Mouse (Mus musculus) limb, embryonic 12.5 days (tissue): ENCODE results near the gene Lyl1. TPM values are rescaled to one million over a fixed set of nuclear protein-coding genes. Genes with fewer than 3 reads are reported as not detected.

Experiments
- ATAC-seq: fragments of 200-750 bp; cut with Nextera tagmentation; 2 replicates; pipeline ENCODE4 v1.8.0; 2017; ENCODE audit warnings: low read depth, moderate TSS enrichment; ENCODE audit not compliant: insufficient number of reproducible peaks, insufficient read depth, low FRiP score, low TSS enrichment
- H3K27ac ChIP-seq: fragments of 300-500 bp; sonication (generic); 2 replicates; pipeline ENCODE4 v1.5.1; 2016; ENCODE audit warnings: mild to moderate bottlenecking, moderate library complexity
- H3K27me3 ChIP-seq: fragments of 300-500 bp; sonication (generic); 2 replicates; pipeline ENCODE4 v1.6.1; 2016; ENCODE audit warnings: mild to moderate bottlenecking, moderate library complexity
- H3K36me3 ChIP-seq: fragments of 300-500 bp; sonication (generic); 2 replicates; pipeline ENCODE4 v1.6.1; 2016; ENCODE audit warnings: mild to moderate bottlenecking, moderate library complexity
- H3K4me1 ChIP-seq: fragments of 300-500 bp; sonication (generic); replicated peaks from 2 replicates; pipeline ENCODE4 v1.6.1; 2016
- H3K4me2 ChIP-seq: fragments of 300-500 bp; sonication (generic); 2 replicates; pipeline ENCODE4 v1.6.1; 2016; ENCODE audit warnings: mild to moderate bottlenecking, moderate library complexity
- H3K4me3 ChIP-seq: fragments of 300-500 bp; sonication (generic); replicated peaks from 2 replicates; pipeline ENCODE4 v1.5.1; 2016; ENCODE audit warnings: mild to moderate bottlenecking
- H3K9ac ChIP-seq: fragments of 300-500 bp; sonication (generic); replicated peaks from 2 replicates; pipeline ENCODE4 v1.6.1; 2016; ENCODE audit warnings: mild to moderate bottlenecking, moderate library complexity
- H3K9me3 ChIP-seq: fragments of 300-500 bp; sonication (generic); 2 replicates; pipeline ENCODE4 v1.6.1; 2016; ENCODE audit warnings: mild to moderate bottlenecking, moderate library complexity
- WGBS: fragments of 180-500 bp; shearing (Covaris S2); methylation state at CpG from one replicate; pipeline ENCODE4 v1.1.7; 2016; 5-methylcytosine and 5-hydroxymethylcytosine counted together
- polyA plus RNA-seq: library from polyadenylated mRNA; unstranded; fragments of >200 nt; fragmentation: Nextera tagmentation; extraction: Ambion mirVana; gene quantifications from 2 replicates; pipeline ENCODE4 v1.2.1, GENCODE M21; 2016

The Lyl1 gene
- polyA plus RNA-seq, 1 experiment from 2014 or later, result 3.7 TPM

DNA sequence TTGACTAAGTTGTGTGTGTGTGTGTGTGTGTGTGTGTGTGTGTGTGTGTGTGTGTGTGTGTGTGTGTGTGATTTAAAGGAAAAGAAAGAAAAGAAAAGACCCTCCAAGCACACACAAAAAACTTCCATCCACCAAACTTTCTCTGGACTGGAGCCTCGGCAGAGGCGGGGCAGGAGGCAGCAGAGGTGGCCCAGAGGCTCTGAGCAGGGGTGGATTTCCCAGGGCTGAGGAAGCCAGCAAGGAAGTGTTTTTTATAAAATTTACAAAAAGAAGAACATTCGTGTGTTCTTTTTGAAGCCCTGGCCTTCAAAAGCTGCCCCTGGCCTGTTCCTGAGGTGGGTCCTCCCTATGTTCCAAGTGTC is 11.5 kb downstream of the Lyl1 start:
- no peaks in the 10 kb centered on the region for H3K9me3 ChIP-seq
- H3K27me3 ChIP-seq, result peaks cover 29% of the 10 kb centered on the region
- H3K4me3 ChIP-seq, result no peak overlapping the region

DNA sequence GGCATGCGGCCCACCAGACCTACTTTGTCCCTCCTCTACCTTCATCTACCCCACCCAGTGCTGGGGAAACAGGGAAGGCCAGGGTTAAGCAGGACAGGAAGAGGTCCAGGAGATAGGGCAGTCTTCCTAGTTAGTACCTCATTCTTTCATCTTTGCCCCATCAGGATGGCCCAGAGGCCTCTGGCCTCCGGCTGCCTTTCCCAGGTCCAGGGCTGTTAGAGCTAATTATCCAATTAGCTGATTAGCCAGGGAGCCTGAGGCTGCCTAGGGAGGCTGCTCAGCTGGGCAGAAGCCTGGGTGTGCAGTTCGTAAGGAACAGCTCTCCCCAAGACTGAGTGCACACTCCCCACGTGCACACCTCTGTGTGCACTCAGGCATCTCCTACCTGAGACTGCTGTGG is 12.1 kb downstream of the Lyl1 start:
- Histone ChIP-seq H3K36me3 (peaks cover 39% of the 10 kb centered on the region), H3K4me3 (no peak overlapping the region), H3K9me3 (no peaks in the 10 kb centered on the region), H3K4me2 (peak overlapping the region; percentile 20; the same call in 1 of the 2 replicates), H3K27me3 (peaks cover 23% of the 10 kb centered on the region), H3K4me1 (peaks cover 89% of the 10 kb centered on the region), H3K27ac (peak overlapping the region; percentile 97), H3K9ac (peak overlapping the region; percentile 8; the same call in 1 of the 2 replicates)
- ATAC-seq, result no peak
- 38% methylated on average over 4 of the region's 4 CpGs for WGBS

More for the DNA sequence above, 11.5 kb downstream of the Lyl1 start:
- Histone ChIP-seq H3K36me3 (peaks cover 41% of the 10 kb centered on the region), H3K27ac (peak overlapping the region; percentile 97), H3K4me1 (peaks cover 93% of the 10 kb centered on the region), H3K4me2 (peak overlapping the region; percentile 40; the same call in 1 of the 2 replicates), H3K9ac (0 out of 2 replicates have a peak overlapping the region, but pooled peaks have one; percentile 28)
- 15% methylated on average over 3 of the region's 3 CpGs for WGBS
- ATAC-seq, result peak; percentile 14; the same call in 1 of the 2 replicates

DNA sequence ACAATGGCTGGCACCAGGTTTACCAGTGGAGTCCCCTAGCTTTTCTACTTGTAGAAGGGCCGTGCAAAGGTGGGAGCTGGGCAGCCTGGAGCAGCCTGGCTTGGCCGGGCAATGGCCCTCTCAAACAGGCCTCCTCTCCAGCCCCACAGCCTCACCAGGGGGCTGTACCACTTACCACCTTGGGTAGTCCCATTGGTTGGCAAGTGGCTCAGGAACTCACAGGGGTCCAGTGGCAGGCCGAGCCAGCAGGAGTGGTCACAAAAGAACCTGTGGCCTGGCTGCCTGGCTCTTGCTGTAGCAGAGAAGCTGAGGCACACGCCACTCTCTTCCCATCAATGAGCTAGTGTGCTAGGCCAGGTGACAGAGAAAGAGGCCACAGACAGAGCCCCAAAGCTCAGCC is 12.9 kb downstream of the Lyl1 start:
- Histone ChIP-seq H3K4me2 (0 out of 2 replicates have a peak overlapping the region, but pooled peaks have one; percentile 13), H3K4me1 (peaks cover 90% of the 10 kb centered on the region), H3K4me3 (no peak overlapping the region), H3K36me3 (peaks cover 43% of the 10 kb centered on the region), H3K9me3 (no peaks in the 10 kb centered on the region), H3K9ac (peak overlapping the region; percentile 14; the same call in 1 of the 2 replicates), H3K27me3 (peaks cover 23% of the 10 kb centered on the region), H3K27ac (peak overlapping the region; percentile 97)
- ATAC-seq, result no peak
- WGBS, result 63% methylated on average over 4 of the region's 4 CpGs

DNA sequence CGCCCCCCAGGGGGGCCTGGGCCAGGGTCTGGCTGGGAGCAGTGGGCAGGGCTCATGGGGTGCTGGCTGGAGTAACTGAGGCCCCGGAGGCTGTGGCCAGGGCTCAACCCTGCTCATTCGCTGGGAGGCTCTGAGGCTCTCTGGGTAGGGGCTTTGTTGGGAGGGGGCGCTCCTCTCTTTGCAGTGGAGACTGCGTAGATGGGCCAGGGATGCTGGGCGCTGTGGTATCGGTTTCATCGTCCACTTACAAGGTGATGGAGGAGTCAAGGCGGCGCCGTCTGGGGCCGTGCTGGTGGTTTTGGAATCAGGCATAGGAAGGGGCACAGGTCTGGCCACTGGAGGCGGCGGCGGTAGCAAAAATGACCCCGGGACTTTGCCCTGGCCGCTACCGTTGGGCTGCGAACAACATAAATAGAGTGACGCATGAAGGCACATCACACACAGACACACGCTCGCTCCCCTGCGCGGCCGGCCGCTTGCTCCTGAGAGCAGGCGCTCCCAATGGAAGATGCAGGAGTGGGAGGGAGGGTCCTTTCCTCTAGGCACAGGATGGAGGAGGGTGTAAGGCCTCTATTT is 14.7 kb downstream of the Lyl1 start:
- Histone ChIP-seq H3K36me3 (peaks cover 57% of the 10 kb centered on the region), H3K9ac (no peak overlapping the region), H3K4me3 (no peak overlapping the region), H3K4me2 (peak overlapping the region; percentile 19), H3K4me1 (peaks cover 84% of the 10 kb centered on the region), H3K9me3 (no peaks in the 10 kb centered on the region), H3K27me3 (peaks cover 28% of the 10 kb centered on the region), H3K27ac (peak overlapping the region; percentile 79)
- no peak for ATAC-seq
- 8% methylated on average over 27 of the region's 27 CpGs for WGBS

DNA sequence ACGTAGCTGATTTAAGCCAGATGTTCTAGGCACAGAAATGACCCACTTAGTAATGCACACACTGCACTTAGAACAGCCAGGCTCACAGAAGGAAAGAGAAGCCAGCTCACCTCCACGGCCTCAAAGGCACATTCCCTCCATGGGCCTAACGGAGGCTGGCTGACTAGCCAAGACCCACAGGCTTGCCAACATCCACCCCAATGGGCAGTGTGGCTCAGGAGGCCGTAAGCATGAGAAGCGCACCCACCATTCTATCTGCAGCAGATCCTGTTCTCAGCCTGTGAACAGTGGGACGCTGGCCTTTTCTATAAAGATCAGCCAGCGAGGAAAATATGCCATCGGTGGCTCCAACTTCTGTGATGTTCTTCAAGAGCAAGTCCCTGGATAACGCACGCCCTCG is 15.5 kb downstream of the Lyl1 start:
- peaks cover 84% of the 10 kb centered on the region for H3K4me1 ChIP-seq
- no peak overlapping the region for H3K9ac ChIP-seq
- H3K4me3 ChIP-seq, result no peak overlapping the region
- no peak for ATAC-seq
- peaks cover 28% of the 10 kb centered on the region for H3K27me3 ChIP-seq
- WGBS, result 69% methylated on average over 11 of the region's 11 CpGs
- no peaks in the 10 kb centered on the region for H3K9me3 ChIP-seq
- H3K4me2 ChIP-seq, result no peak overlapping the region
- peaks cover 62% of the 10 kb centered on the region for H3K36me3 ChIP-seq
- H3K27ac ChIP-seq, result peak overlapping the region; percentile 84

DNA sequence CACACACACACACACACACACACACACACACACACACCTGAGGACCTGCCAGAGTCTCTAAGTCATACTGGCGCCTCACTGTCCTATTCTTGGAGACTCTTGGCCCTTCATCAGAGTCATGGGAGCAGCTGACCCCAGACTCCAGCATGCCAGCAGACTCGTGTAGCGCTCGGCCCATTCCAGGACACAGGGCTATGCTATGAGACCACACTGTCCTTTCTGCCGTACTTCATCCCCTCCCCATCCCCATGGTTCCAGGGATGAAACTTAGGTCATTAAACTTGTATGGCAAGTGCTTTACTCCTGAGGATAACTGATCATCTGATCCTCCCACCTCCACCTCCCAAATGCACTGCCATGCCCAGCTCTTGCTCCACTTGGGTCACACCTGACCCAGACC is 17.2 kb downstream of the Lyl1 start:
- Histone ChIP-seq H3K4me3 (no peak overlapping the region), H3K27ac (peak overlapping the region; percentile 25; the same call in 1 of the 2 replicates), H3K9me3 (no peaks in the 10 kb centered on the region), H3K9ac (no peak overlapping the region), H3K4me2 (no peak overlapping the region), H3K4me1 (peaks cover 84% of the 10 kb centered on the region), H3K27me3 (peaks cover 28% of the 10 kb centered on the region), H3K36me3 (peaks cover 62% of the 10 kb centered on the region)
- WGBS, result 88% methylated on average over 5 of the region's 5 CpGs
- no peak for ATAC-seq

DNA sequence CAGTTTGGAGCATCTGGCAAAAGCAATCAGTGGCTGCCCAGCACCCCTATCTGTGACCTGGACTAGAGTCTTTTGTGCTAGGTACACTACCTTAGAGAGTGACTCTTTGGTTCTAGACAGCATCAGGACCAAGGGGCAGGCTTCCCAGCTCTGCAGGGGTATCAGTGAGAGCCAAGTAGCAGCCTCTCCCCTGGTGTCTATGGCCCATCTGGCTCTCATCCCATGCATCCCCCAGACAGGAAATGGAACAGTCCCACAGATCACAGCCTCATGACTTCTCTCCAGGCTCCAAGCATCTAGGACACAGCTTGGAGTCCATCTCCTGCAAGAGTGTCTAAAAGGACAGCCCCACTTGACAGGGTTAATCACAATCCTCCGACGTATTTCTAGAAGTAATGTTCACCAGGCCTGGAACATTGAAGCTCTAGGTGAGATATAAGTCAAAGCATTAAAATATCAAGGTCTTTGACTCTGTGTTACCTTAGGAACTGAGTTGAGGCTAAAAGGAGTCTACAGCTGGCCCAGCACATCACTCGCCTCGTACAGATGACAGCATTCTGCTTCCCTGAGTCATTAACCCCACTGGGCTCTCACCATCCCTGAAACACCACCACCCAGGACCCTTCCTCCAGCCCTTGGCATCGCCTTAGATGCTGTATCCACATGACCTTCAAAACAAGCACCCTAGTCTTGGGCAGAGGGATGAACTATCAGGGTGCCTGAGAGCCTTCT is 17.9 kb downstream of the Lyl1 start:
- Histone ChIP-seq H3K4me1 (peaks cover 84% of the 10 kb centered on the region), H3K27ac (peak overlapping the region; percentile 25; the same call in 1 of the 2 replicates), H3K4me2 (no peak overlapping the region), H3K27me3 (peaks cover 27% of the 10 kb centered on the region), H3K9ac (no peak overlapping the region), H3K36me3 (peaks cover 62% of the 10 kb centered on the region), H3K4me3 (no peak overlapping the region), H3K9me3 (no peaks in the 10 kb centered on the region)
- WGBS, result 71% methylated on average over 5 of the region's 5 CpGs
- no peak for ATAC-seq

DNA sequence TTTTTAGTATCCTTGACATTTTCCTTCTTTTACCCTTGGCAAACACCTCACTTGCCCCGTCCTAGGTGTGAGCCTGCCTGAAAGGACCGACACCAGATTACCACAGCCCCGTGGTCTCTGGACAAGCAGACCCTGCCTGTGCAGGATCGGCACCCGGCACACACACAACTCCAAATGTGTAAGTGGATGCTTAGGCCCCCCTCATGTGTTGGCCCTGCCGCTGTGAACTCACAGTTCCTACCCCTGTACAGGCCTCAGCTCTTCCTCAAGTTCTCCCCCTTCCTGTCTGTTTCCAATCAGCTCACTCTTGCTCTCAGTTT is 21.2 kb downstream of the Lyl1 start:
- 17% methylated on average over 6 of the region's 6 CpGs for WGBS
- Histone ChIP-seq H3K9ac (no peak overlapping the region), H3K27me3 (peaks cover 12% of the 10 kb centered on the region), H3K27ac (peak overlapping the region; percentile 99), H3K4me3 (no peak overlapping the region), H3K36me3 (peaks cover 81% of the 10 kb centered on the region), H3K9me3 (no peaks in the 10 kb centered on the region), H3K4me2 (peak overlapping the region; percentile 54), H3K4me1 (peaks cover 81% of the 10 kb centered on the region)
- ATAC-seq, result no peak; the same call in none of the 2 replicates

DNA sequence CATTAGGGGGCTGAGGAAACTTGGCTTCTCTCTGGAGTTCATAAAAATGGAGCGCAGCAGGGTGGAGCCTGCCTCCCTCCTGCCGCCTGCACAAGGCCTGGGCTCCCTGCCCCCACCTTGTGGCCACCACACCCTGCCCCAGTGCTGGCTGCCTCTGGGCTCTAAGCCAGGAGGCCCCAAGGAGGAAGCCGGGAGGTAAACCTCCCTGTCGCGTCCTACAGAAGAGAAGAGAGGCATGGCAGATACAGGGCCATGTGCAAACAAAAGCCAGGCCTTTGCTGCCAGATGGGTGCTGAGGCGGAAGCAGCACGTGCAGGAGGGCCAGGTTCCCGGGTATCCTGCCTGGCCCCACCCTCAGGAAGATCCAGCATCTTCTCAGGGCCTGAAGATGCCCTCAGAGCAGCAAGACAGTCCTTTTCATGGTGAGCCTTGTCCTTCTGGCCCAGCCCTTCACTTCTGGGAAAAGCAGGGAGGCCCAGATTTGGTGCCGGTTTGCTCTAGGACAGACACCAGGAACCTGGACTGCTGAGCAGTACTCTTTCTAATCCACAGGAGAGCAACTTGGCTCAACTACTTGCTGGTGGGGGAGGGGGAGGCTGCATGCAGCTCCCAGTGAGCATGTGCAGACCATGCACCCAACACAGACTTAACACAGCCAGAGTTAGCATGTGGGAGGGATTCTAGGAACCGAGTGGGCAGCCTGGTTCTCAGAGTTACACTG is 21.8 kb downstream of the Lyl1 start, which contains the start of gene G430095P16Rik:
Gene G430095P16Rik (plus strand): TSS at position 158 of the 721 bp plus-strand sequence.
- Histone ChIP-seq H3K4me2 (peak within 1 kb of the TSS; percentile 54), H3K36me3 (peaks cover 81% of the 10 kb centered on the region), H3K9ac (peak within 1 kb of the TSS; percentile 65), H3K27me3 (peaks cover 12% of the 10 kb centered on the region), H3K4me3 (peak within 1 kb of the TSS; percentile 27), H3K9me3 (no peaks in the 10 kb centered on the region), H3K4me1 (peaks cover 80% of the 10 kb centered on the region), H3K27ac (peak within 1 kb of the TSS; percentile 99)
- peak; percentile 91 for ATAC-seq
- WGBS, result 7% methylated on average over 10 of the region's 10 CpGs

DNA sequence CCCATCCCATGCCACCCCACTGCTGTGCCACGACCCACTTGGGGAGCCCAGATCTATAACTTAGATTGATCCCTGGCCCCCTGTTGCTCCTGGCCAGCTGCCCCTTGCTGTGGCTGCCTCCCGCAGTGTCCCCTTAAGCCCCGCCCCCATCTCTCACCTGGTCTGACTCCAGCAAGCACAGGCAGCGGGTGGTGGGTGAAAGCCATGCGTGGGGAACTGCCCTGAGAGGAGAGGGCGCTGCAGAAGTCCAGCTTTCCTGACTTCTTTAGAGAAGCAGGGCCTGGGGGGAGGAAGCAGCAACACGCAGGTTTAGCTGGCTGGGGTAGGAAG is 22.3 kb downstream of the Lyl1 start:
- Histone ChIP-seq H3K4me3 (peak overlapping the region; percentile 27), H3K9ac (peak overlapping the region; percentile 65), H3K9me3 (no peaks in the 10 kb centered on the region), H3K36me3 (peaks cover 79% of the 10 kb centered on the region), H3K27me3 (peaks cover 10% of the 10 kb centered on the region), H3K4me2 (peak overlapping the region; percentile 54), H3K27ac (peak overlapping the region; percentile 99), H3K4me1 (peaks cover 84% of the 10 kb centered on the region)
- 10% methylated on average over 7 of the region's 7 CpGs for WGBS
- no peak for ATAC-seq

DNA sequence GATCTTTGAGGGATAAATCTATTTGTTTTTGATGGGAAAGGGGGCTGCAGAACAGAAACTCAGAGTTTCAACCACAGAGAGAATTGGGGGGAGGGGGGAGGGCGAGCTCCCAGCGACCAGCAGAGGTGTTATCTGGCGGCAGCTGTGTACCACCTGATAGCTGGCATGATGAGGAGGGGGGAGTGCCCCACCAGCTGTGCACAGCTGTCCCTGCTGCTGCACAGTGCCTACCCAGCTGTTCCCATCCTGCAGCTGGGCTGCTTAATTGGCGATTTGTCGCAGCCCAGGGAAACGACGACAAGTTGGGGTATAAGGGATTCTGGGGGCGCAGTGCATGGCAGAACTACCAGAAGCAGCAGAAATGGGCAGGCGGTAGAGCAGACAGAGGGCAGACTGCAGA is 23.4 kb downstream of the Lyl1 start:
- ATAC-seq, result no peak
- H3K4me1 ChIP-seq, result peaks cover 82% of the 10 kb centered on the region
- H3K36me3 ChIP-seq, result peaks cover 68% of the 10 kb centered on the region
- WGBS, result 23% methylated on average over 9 of the region's 9 CpGs
- 0 out of 2 replicates have a peak overlapping the region, but pooled peaks have one; percentile 23 for H3K9ac ChIP-seq
- peak overlapping the region; percentile 54 for H3K4me2 ChIP-seq
- H3K4me3 ChIP-seq, result peak overlapping the region; percentile 19
- H3K27ac ChIP-seq, result peak overlapping the region; percentile 99
- no peaks in the 10 kb centered on the region for H3K9me3 ChIP-seq
- H3K27me3 ChIP-seq, result peaks cover 5% of the 10 kb centered on the region; the same call in 1 of the 2 replicates
